In genomic region chr11:5058783-5059182, GRCm38 (mm10) we compare ENCODE assay signal across 13 mouse cellular contexts. TPM values are rescaled to one million over a fixed set of nuclear protein-coding genes. Genes with fewer than 3 reads are reported as not detected.
DNase-seq lines count a peak whose midpoint lies in the region; ATAC-seq and TF ChIP-seq lines count a peak whose summit lies in the region.
"Had no signal": no experiment of that assay in that cellular context is flagged by ENCODE, and none has a peak within 500 bp of the region (broad histone marks: within the 10 kb centered on the region; RNA-seq: fewer than 3 reads in every experiment).

No protein-coding gene starts in this region.

- H3K9ac ChIP-seq in forebrain, postnatal 0 days = no peak overlapping the region
- H3K9ac ChIP-seq in forebrain, embryonic 14.5 days (ENCODE audit: low read length) = no peak overlapping the region
- no peak overlapping the region for H3K9ac ChIP-seq in kidney, embryonic 16.5 days (replicated peaks; ENCODE audit: low read length)
- no peak overlapping the region for H3K9ac ChIP-seq in neural tube, embryonic 12.5 days
- H3K9ac ChIP-seq in neural tube, embryonic 15.5 days (replicated peaks) = no peak overlapping the region

- no peak overlapping the region for H3K27ac ChIP-seq in forebrain, postnatal 0 days (ENCODE audit: low read depth, low read length)
- H3K27ac ChIP-seq in forebrain, embryonic 14.5 days (ENCODE audit: low read depth, low read length) = no peak overlapping the region
- no peak overlapping the region for H3K27ac ChIP-seq in kidney, embryonic 16.5 days (ENCODE audit: low read length)
- no peak overlapping the region for H3K27ac ChIP-seq in kidney, adult 2 months (ENCODE audit: insufficient read depth, low read depth, low read length)
- H3K27ac ChIP-seq in neural tube, embryonic 12.5 days = no peak overlapping the region
- H3K27ac ChIP-seq in neural tube, embryonic 15.5 days (replicated peaks) = no peak overlapping the region

- no peak for ATAC-seq in forebrain, postnatal 0 days
- no peak for ATAC-seq in forebrain, embryonic 14.5 days
- ATAC-seq in kidney, embryonic 16.5 days (ENCODE audit: low FRiP score, low TSS enrichment) = no peak
- ATAC-seq in neural tube, embryonic 12.5 days (ENCODE audit: low FRiP score, low read depth) = no peak
- ATAC-seq in neural tube, embryonic 15.5 days (ENCODE audit: low FRiP score) = no peak
- ATAC-seq: intestine, embryonic 16.5 days had no signal

- H3K36me3 ChIP-seq in forebrain, postnatal 0 days (ENCODE audit: insufficient read depth) = peaks cover 8% of the 10 kb centered on the region; the same call in 1 of the 2 replicates
- H3K36me3 ChIP-seq in forebrain, embryonic 14.5 days (ENCODE audit: control insufficient read depth, insufficient read depth, low read length) = no peaks in the 10 kb centered on the region; the same call in 1 of the 2 replicates
- H3K36me3 ChIP-seq in kidney, embryonic 16.5 days (ENCODE audit: insufficient read depth, low read length) = no peaks in the 10 kb centered on the region
- H3K36me3 ChIP-seq in kidney, adult 2 months (ENCODE audit: control insufficient read depth, insufficient read depth, low read length) = no peaks in the 10 kb centered on the region
- H3K36me3 ChIP-seq in neural tube, embryonic 12.5 days = no peaks in the 10 kb centered on the region
- no peaks in the 10 kb centered on the region; the same call in 1 of the 2 replicates for H3K36me3 ChIP-seq in neural tube, embryonic 15.5 days

- H3K4me1 ChIP-seq in forebrain, postnatal 0 days (ENCODE audit: insufficient read depth) = peaks cover 23% of the 10 kb centered on the region
- H3K4me1 ChIP-seq in forebrain, embryonic 14.5 days (ENCODE audit: control insufficient read depth, insufficient read depth, low read length) = peaks cover 20% of the 10 kb centered on the region
- peaks cover 65% of the 10 kb centered on the region for H3K4me1 ChIP-seq in kidney, embryonic 16.5 days (ENCODE audit: insufficient read depth, low read length)
- H3K4me1 ChIP-seq in kidney, adult 2 months (ENCODE audit: control insufficient read depth, insufficient read depth, low read length) = peaks cover 6% of the 10 kb centered on the region
- H3K4me1 ChIP-seq in neural tube, embryonic 12.5 days = peaks cover 43% of the 10 kb centered on the region
- H3K4me1 ChIP-seq in neural tube, embryonic 15.5 days = peaks cover 69% of the 10 kb centered on the region

- no peak overlapping the region for H3K4me3 ChIP-seq in forebrain, postnatal 0 days (ENCODE audit: low read depth, low read length)
- H3K4me3 ChIP-seq in forebrain, embryonic 14.5 days (ENCODE audit: low read depth, low read length) = no peak overlapping the region
- no peak overlapping the region for H3K4me3 ChIP-seq in kidney, embryonic 16.5 days (ENCODE audit: low read length)
- H3K4me3 ChIP-seq in kidney, adult 2 months (ENCODE audit: insufficient read depth, low read depth, low read length) = no peak overlapping the region
- H3K4me3 ChIP-seq in neural tube, embryonic 12.5 days = 0 out of 2 replicates have a peak overlapping the region, but pooled peaks have one; percentile 7
- H3K4me3 ChIP-seq in neural tube, embryonic 15.5 days (replicated peaks) = no peak overlapping the region

- H3K9me3 ChIP-seq in forebrain, postnatal 0 days (ENCODE audit: low read length) = no peaks in the 10 kb centered on the region
- no peaks in the 10 kb centered on the region for H3K9me3 ChIP-seq in forebrain, embryonic 14.5 days (replicated peaks; ENCODE audit: control insufficient read depth, low read length)
- no peaks in the 10 kb centered on the region for H3K9me3 ChIP-seq in kidney, embryonic 16.5 days (ENCODE audit: low read length)
- H3K9me3 ChIP-seq in neural tube, embryonic 12.5 days = no peaks in the 10 kb centered on the region
- no peaks in the 10 kb centered on the region for H3K9me3 ChIP-seq in neural tube, embryonic 15.5 days (replicated peaks)

- no peak for TF ChIP-seq CTCF in forebrain, postnatal 0 days (IDR thresholded peaks at IDR 0.05; ENCODE audit: low read depth)
- TF ChIP-seq CTCF in kidney, adult 2 months (conservative IDR thresholded peaks at IDR 0.05; ENCODE audit: insufficient read depth, insufficient read length, low read depth, low read length) = no peak

- H3K27me3 ChIP-seq in forebrain, postnatal 0 days (ENCODE audit: insufficient read depth, low read length) = peaks cover 50% of the 10 kb centered on the region
- peaks cover 66% of the 10 kb centered on the region for H3K27me3 ChIP-seq in forebrain, embryonic 14.5 days (replicated peaks; ENCODE audit: control insufficient read depth, insufficient read depth, low read length)
- peaks cover 48% of the 10 kb centered on the region for H3K27me3 ChIP-seq in kidney, embryonic 16.5 days (ENCODE audit: insufficient read depth, low read length)
- no peaks in the 10 kb centered on the region for H3K27me3 ChIP-seq in kidney, adult 2 months (replicated peaks; ENCODE audit: control insufficient read depth, insufficient read depth, low read length)
- peaks cover 91% of the 10 kb centered on the region for H3K27me3 ChIP-seq in neural tube, embryonic 12.5 days (replicated peaks)
- H3K27me3 ChIP-seq in neural tube, embryonic 15.5 days (replicated peaks) = peaks cover 79% of the 10 kb centered on the region
- H3K27me3 ChIP-seq: Patski had no signal

- H3K4me2 ChIP-seq in forebrain, postnatal 0 days (ENCODE audit: low read depth) = peak overlapping the region; percentile 87; the same call in 1 of the 2 replicates
- no peak overlapping the region for H3K4me2 ChIP-seq in forebrain, embryonic 14.5 days (ENCODE audit: low read length)
- H3K4me2 ChIP-seq in kidney, embryonic 16.5 days (replicated peaks; ENCODE audit: low read depth, low read length) = 0 out of 2 replicates have a peak overlapping the region, but pooled peaks have one; percentile 93
- no peak overlapping the region for H3K4me2 ChIP-seq in neural tube, embryonic 12.5 days (replicated peaks)
- H3K4me2 ChIP-seq in neural tube, embryonic 15.5 days = no peak overlapping the region; the same call in 1 of the 2 replicates

- no peak for DNase-seq in forebrain, postnatal 0 days
- no peak for DNase-seq in forebrain, embryonic 14.5 days (ENCODE audit: low spot score)
- no peak for DNase-seq in kidney, adult 2 months
- DNase-seq in naive thymus-derived CD4-positive, alpha-beta T cell, adult 2 months (ENCODE audit: low read depth) = peak; percentile 29
- DNase-seq in Muller cell, postnatal 12 days (ENCODE audit: inconsistent ontology term) = no peak
- DNase-seq: adrenal gland, adult 2 months; layer of hippocampus, adult 9-11 months had no signal

- 26% methylated on average over 9 of the region's 9 CpGs for WGBS in forebrain, postnatal 0 days
- 38% methylated on average over 9 of the region's 9 CpGs for WGBS in forebrain, embryonic 14.5 days
- 37% methylated on average over 9 of the region's 9 CpGs for WGBS in kidney, embryonic 16.5 days
- WGBS in kidney, adult 2 months = 38% methylated on average over 9 of the region's 9 CpGs
- 25% methylated on average over 9 of the region's 9 CpGs for WGBS in neural tube, embryonic 12.5 days
- 40% methylated on average over 9 of the region's 9 CpGs for WGBS in neural tube, embryonic 15.5 days

- no peak for TF ChIP-seq POLR2A in kidney, adult 2 months (IDR thresholded peaks at IDR 0.05; ENCODE audit: low read depth, low read length)

RNA-seq across cellular contexts. Expression of gene Rasl10a, which starts 0.9 kb away (rescaled TPM):
- total RNA-seq in forebrain, postnatal 0 days (2014; rRNA removed) = 2.3 and 6.8 TPM in 2 replicates
- polyA plus RNA-seq in forebrain, postnatal 0 days (2015; fragmentation: Nextera tagmentation; extraction: Ambion mirVana) = 4.5 and 5.3 TPM in 2 replicates
- 0.25 and 0.53 TPM in 2 replicates for polyA plus RNA-seq in forebrain, embryonic 14.5 days (2014; fragmentation: Nextera tagmentation; extraction: Ambion mirVana)
- polyA plus RNA-seq in kidney, embryonic 16.5 days (2015; fragmentation: Nextera tagmentation; extraction: Ambion mirVana) = 2.9 and 3.0 TPM in 2 replicates
- polyA plus RNA-seq in kidney, adult 2 months (2012; rRNA removed) = 1.1 and 1.3 TPM in 2 replicates
- 0.75 and 0.92 TPM in 2 replicates for polyA plus RNA-seq in neural tube, embryonic 12.5 days (2016; fragmentation: Nextera tagmentation; extraction: Ambion mirVana)
- 2.8 and 2.9 TPM in 2 replicates for polyA plus RNA-seq in neural tube, embryonic 15.5 days (2015; fragmentation: Nextera tagmentation; extraction: Ambion mirVana)
- total RNA-seq: common myeloid progenitor, adult 5-6 weeks had no signal

RNA-seq across cellular contexts. Expression of gene Gas2l1, which starts 6.3 kb away (rescaled TPM):
- total RNA-seq in forebrain, postnatal 0 days (2014; rRNA removed) = 25.9 and 30.7 TPM in 2 replicates
- 18.7 and 23.3 TPM in 2 replicates for polyA plus RNA-seq in forebrain, postnatal 0 days (2015; fragmentation: Nextera tagmentation; extraction: Ambion mirVana)
- polyA plus RNA-seq in forebrain, embryonic 14.5 days (2014; fragmentation: Nextera tagmentation; extraction: Ambion mirVana) = 14.4 and 20.4 TPM in 2 replicates
- 28.4 and 28.7 TPM in 2 replicates for polyA plus RNA-seq in kidney, embryonic 16.5 days (2015; fragmentation: Nextera tagmentation; extraction: Ambion mirVana)
- polyA plus RNA-seq in kidney, adult 2 months (2012; rRNA removed) = 40.2 and 48.3 TPM in 2 replicates
- 36.5 and 39.9 TPM in 2 replicates for polyA plus RNA-seq in neural tube, embryonic 12.5 days (2016; fragmentation: Nextera tagmentation; extraction: Ambion mirVana)
- polyA plus RNA-seq in neural tube, embryonic 15.5 days (2015; fragmentation: Nextera tagmentation; extraction: Ambion mirVana) = 25.9 and 26.0 TPM in 2 replicates
- total RNA-seq: common myeloid progenitor, adult 5-6 weeks had no signal

RNA-seq across cellular contexts. Expression of gene Rhbdd3, which starts 39.9 kb away (rescaled TPM):
- 31.0 and 34.5 TPM in 2 replicates for total RNA-seq in forebrain, postnatal 0 days (2014; rRNA removed)
- polyA plus RNA-seq in forebrain, postnatal 0 days (2015; fragmentation: Nextera tagmentation; extraction: Ambion mirVana) = 33.3 and 36.6 TPM in 2 replicates
- 28.9 and 31.8 TPM in 2 replicates for polyA plus RNA-seq in forebrain, embryonic 14.5 days (2014; fragmentation: Nextera tagmentation; extraction: Ambion mirVana)
- 35.1 and 39.0 TPM in 2 replicates for polyA plus RNA-seq in kidney, embryonic 16.5 days (2015; fragmentation: Nextera tagmentation; extraction: Ambion mirVana)
- polyA plus RNA-seq in kidney, adult 2 months (2012; rRNA removed) = 26.4 and 35.6 TPM in 2 replicates
- 26.7 and 26.9 TPM in 2 replicates for polyA plus RNA-seq in neural tube, embryonic 12.5 days (2016; fragmentation: Nextera tagmentation; extraction: Ambion mirVana)
- 40.0 and 41.5 TPM in 2 replicates for polyA plus RNA-seq in neural tube, embryonic 15.5 days (2015; fragmentation: Nextera tagmentation; extraction: Ambion mirVana)

RNA-seq across cellular contexts. Expression of gene Ewsr1, which starts 40.3 kb away (rescaled TPM):
- 271 and 355 TPM in 2 replicates for total RNA-seq in forebrain, postnatal 0 days (2014; rRNA removed)
- 362 and 390 TPM in 2 replicates for polyA plus RNA-seq in forebrain, postnatal 0 days (2015; fragmentation: Nextera tagmentation; extraction: Ambion mirVana)
- polyA plus RNA-seq in forebrain, embryonic 14.5 days (2014; fragmentation: Nextera tagmentation; extraction: Ambion mirVana) = 433 and 469 TPM in 2 replicates
- polyA plus RNA-seq in kidney, embryonic 16.5 days (2015; fragmentation: Nextera tagmentation; extraction: Ambion mirVana) = 859 and 884 TPM in 2 replicates
- 204 and 218 TPM in 2 replicates for polyA plus RNA-seq in kidney, adult 2 months (2012; rRNA removed)
- 819 and 832 TPM in 2 replicates for polyA plus RNA-seq in neural tube, embryonic 12.5 days (2016; fragmentation: Nextera tagmentation; extraction: Ambion mirVana)
- polyA plus RNA-seq in neural tube, embryonic 15.5 days (2015; fragmentation: Nextera tagmentation; extraction: Ambion mirVana) = 533 and 582 TPM in 2 replicates

Comparison
In these comparisons a context has a peak if more than half of its experiments do, and no peak if none do; other contexts are left out.
1. H3K4me2 ChIP-seq: peak in forebrain, postnatal 0 days (single experiment) and kidney, embryonic 16.5 days (single experiment); none in forebrain, embryonic 14.5 days (single experiment), neural tube, embryonic 12.5 days (single experiment) and neural tube, embryonic 15.5 days (single experiment).